Mouse (Mus musculus) activated CD4-positive, CD25-positive, alpha-beta regulatory T cell (primary cell): ENCODE measurements around the gene Defb23. TPM values are rescaled to one million over a fixed set of nuclear protein-coding genes. Genes with fewer than 3 reads are reported as not detected.

Source experiments
- polyA plus RNA-seq, 2 experiments: library from polyadenylated mRNA; unstranded; fragments of 100-300 nt; shearing (Covaris generic); gene quantifications; one replicate each; pipeline ENCODE4 v1.2.1; 2017

Defb23 gene
- polyA plus RNA-seq = not detected

GRCm38 (mm10) chr2:152464570-152465150 is at the start of gene Defb23:
Gene Defb23 (minus strand): TSS chr2:152464620.

GRCm38 (mm10) chr2:152511592-152511991 is 47.2 kb upstream of the Defb23 start, which contains the start of gene Defb26:
Gene Defb26 (minus strand): TSS chr2:152511692.

GRCm38 (mm10) chr2:152490038-152490437 is 25.6 kb upstream of the Defb23 start, which contains the start of gene Defb22:
Gene Defb22 (minus strand): TSS chr2:152490138.

GRCm38 (mm10) chr2:152476763-152477162 is 12.3 kb upstream of the Defb23 start, which contains the start of gene Defb20:
Gene Defb20 (plus strand): TSS chr2:152477063.

GRCm38 (mm10) chr2:152415287-152415686 is 49.1 kb downstream of the Defb23 start, which contains the start of gene 6820408C15Rik:
Gene 6820408C15Rik (plus strand): TSS chr2:152415587.

GRCm38 (mm10) chr2:152414591-152415165 is 49.7 kb downstream of the Defb23 start, which contains the start of gene Zcchc3:
Gene Zcchc3 (minus strand): TSS chr2:152415027.

Other genes with a start within 250 kb of the Defb23 start
- gene Csnk2a1, start 237.8 kb downstream of the Defb23 start, polyA plus RNA-seq = 10 to 100 TPM; 41.7 to 54.9 TPM
- 10 to 100 TPM; 43.8 to 62.6 TPM for gene Tbc1d20, start 170.8 kb downstream of the Defb23 start, polyA plus RNA-seq
- gene Rbck1, start 132.0 kb downstream of the Defb23 start, polyA plus RNA-seq = 100 to 1,000 TPM; 263 to 272 TPM
- gene Trib3, start 120.6 kb downstream of the Defb23 start, polyA plus RNA-seq = 1 to 10 TPM; 7.0 TPM
- not detected for gene Nrsn2, start 88.0 kb downstream of the Defb23 start, polyA plus RNA-seq
- 1 to 10 TPM in 1 of 2 experiments, under 1 TPM in 1; 0.32 to 1.6 TPM for gene Sox12, start 66.6 kb downstream of the Defb23 start, polyA plus RNA-seq
- 1 to 10 TPM; 2.8 TPM for gene Zcchc3, start 49.6 kb downstream of the Defb23 start, polyA plus RNA-seq
- gene 6820408C15Rik, start 49.0 kb downstream of the Defb23 start, polyA plus RNA-seq = under 1 TPM in 1 of 2 experiments, not detected in 1; 0.21 TPM
- gene Defb20, start 12.4 kb upstream of the Defb23 start, polyA plus RNA-seq = not detected
- gene Defb22, start 25.5 kb upstream of the Defb23 start, polyA plus RNA-seq = not detected
- not detected for gene Defb26, start 47.1 kb upstream of the Defb23 start, polyA plus RNA-seq
- not detected for gene Defb28, start 53.6 kb upstream of the Defb23 start, polyA plus RNA-seq
- not detected for gene Defb29, start 75.5 kb upstream of the Defb23 start, polyA plus RNA-seq
- gene Gm17416, start 104.7 kb upstream of the Defb23 start, polyA plus RNA-seq = not detected
- not detected for gene Defb21, start 108.1 kb upstream of the Defb23 start, polyA plus RNA-seq
- gene Defb19, start 115.7 kb upstream of the Defb23 start, polyA plus RNA-seq = not detected
- not detected for gene Defb45, start 134.8 kb upstream of the Defb23 start, polyA plus RNA-seq
- gene Defb36, start 139.7 kb upstream of the Defb23 start, polyA plus RNA-seq = not detected
- gene Defb25, start 158.4 kb upstream of the Defb23 start, polyA plus RNA-seq = not detected
- not detected for gene Rem1, start 162.3 kb upstream of the Defb23 start, polyA plus RNA-seq
- 100 to 1,000 TPM; 190 to 281 TPM for gene H13, start 204.8 kb upstream of the Defb23 start, polyA plus RNA-seq
- gene Mcts2, start 222.4 kb upstream of the Defb23 start, polyA plus RNA-seq = 1 to 10 TPM; 3.7 to 5.9 TPM